Mouse (Mus musculus) MEL (cell line): ENCODE measurements around the gene Grifin. TPM values are rescaled to one million over a fixed set of nuclear protein-coding genes. Genes with fewer than 3 reads are reported as not detected.

ENCODE experiments used
- DNase-seq: peaks from one replicate; pipeline ENCODE4 v3.0.0; 2011; ENCODE audit warnings: low read depth, low spot score
- H3K27ac ChIP-seq: 2 replicates; pipeline ENCODE4 v1.5.1; 2012; ENCODE audit warnings: low read depth, mild to moderate bottlenecking, control low read depth, low read length, moderate library complexity; ENCODE audit not compliant: control insufficient read depth
- H3K27me3 ChIP-seq, 2 experiments: fragments of 150-350 bp in 1 of 2; sonication (generic) in 1 of 2; 2 replicates each; pipeline ENCODE4 v1.6.1; 2012; ENCODE audit warnings: low read length in 2 of 2, mild to moderate bottlenecking in 2 of 2, improper control_type of control experiment in 1 of 2, moderate library complexity in 1 of 2; ENCODE audit not compliant: insufficient read depth in 2 of 2, control insufficient read depth in 1 of 2
- H3K36me3 ChIP-seq, 2 experiments: 2 replicates each; pipeline ENCODE4 v1.6.1; 2012 to 2014; ENCODE audit warnings: low read length in 2 of 2, improper control_type of control experiment in 1 of 2, inconsistent platforms in 1 of 2, mild to moderate bottlenecking in 1 of 2; ENCODE audit not compliant: insufficient read depth in 2 of 2, control insufficient read depth in 1 of 2
- H3K4me1 ChIP-seq, 2 experiments: fragments of 150-350 bp in 1 of 2; sonication (generic) in 1 of 2; 2 replicates each; pipeline ENCODE4 v1.6.1; 2012; ENCODE audit warnings: low read length in 2 of 2, improper control_type of control experiment in 1 of 2, mild to moderate bottlenecking in 1 of 2; ENCODE audit not compliant: insufficient read depth in 2 of 2, control insufficient read depth in 1 of 2
- H3K4me3 ChIP-seq, 2 experiments: fragments of 150-350 bp in 1 of 2; sonication (generic) in 1 of 2; 2 replicates each; pipeline ENCODE4 v1.5.1; 2012; ENCODE audit warnings: low read depth in 2 of 2, low read length in 2 of 2, mild to moderate bottlenecking in 2 of 2, moderate library complexity in 2 of 2, control low read depth in 1 of 2, improper control_type of control experiment in 1 of 2; ENCODE audit not compliant: control insufficient read depth in 1 of 2, insufficient read depth in 1 of 2
- H3K79me2 ChIP-seq: 2 replicates; pipeline ENCODE4 v1.6.1; 2012; ENCODE audit warnings: mild to moderate bottlenecking, low read length, moderate library complexity; ENCODE audit not compliant: control insufficient read depth, poor library complexity, insufficient read depth
- H3K9ac ChIP-seq: 2 replicates; pipeline ENCODE4 v1.6.1; 2012; ENCODE audit warnings: low read depth, mild to moderate bottlenecking, control low read depth, low read length, moderate library complexity; ENCODE audit not compliant: control insufficient read depth, poor library complexity, severe bottlenecking
- H3K9me3 ChIP-seq: fragments of 150-350 bp; sonication (generic); replicated peaks from 2 replicates; pipeline ENCODE4 v1.6.1; 2012; ENCODE audit warnings: mild to moderate bottlenecking, low read length, improper control_type of control experiment, moderate library complexity; ENCODE audit not compliant: insufficient read depth
- CHD1 ChIP-seq: IDR thresholded peaks from 2 replicates; pipeline ENCODE4 v1.6.1; 2012; ENCODE audit warnings: low read depth, mild to moderate bottlenecking, inconsistent platforms, low read length, improper control_type of control experiment
- CHD2 ChIP-seq: IDR thresholded peaks from 2 replicates; pipeline ENCODE4 v1.6.1; 2011; ENCODE audit warnings: low read length, improper control_type of control experiment
- E2F4 ChIP-seq: IDR thresholded peaks from 2 replicates; pipeline ENCODE4 v1.6.1; 2011; ENCODE audit warnings: low read depth, low read length, improper control_type of control experiment, borderline replicate concordance
- ELF1 ChIP-seq: IDR thresholded peaks from 2 replicates; pipeline ENCODE4 v1.6.1; 2014; ENCODE audit warnings: low read depth, mild to moderate bottlenecking, inconsistent platforms, low read length, improper control_type of control experiment, moderate library complexity
- GABPA ChIP-seq: IDR thresholded peaks from 2 replicates; pipeline ENCODE4 v1.6.1; 2012; ENCODE audit warnings: low read depth, mild to moderate bottlenecking, inconsistent platforms, low read length, improper control_type of control experiment, moderate library complexity
- KAT2A ChIP-seq: conservative IDR thresholded peaks from 2 replicates; pipeline ENCODE4 v1.6.1; 2012; ENCODE audit warnings: low read depth, low read length, improper control_type of control experiment, inconsistent platforms
- MAFK ChIP-seq: IDR thresholded peaks from 2 replicates; pipeline ENCODE4 v1.6.1; 2011; ENCODE audit warnings: low read depth, mild to moderate bottlenecking, low read length, improper control_type of control experiment, borderline replicate concordance
- MAX ChIP-seq: IDR thresholded peaks from 2 replicates; pipeline ENCODE4 v1.6.1; 2011; ENCODE audit warnings: low read length, improper control_type of control experiment
- MAZ ChIP-seq: IDR thresholded peaks from 2 replicates; pipeline ENCODE4 v1.6.1; 2012; ENCODE audit warnings: low read depth, mild to moderate bottlenecking, inconsistent platforms, low read length, improper control_type of control experiment
- MXI1 ChIP-seq: IDR thresholded peaks from 2 replicates; pipeline ENCODE4 v1.6.1; 2011; ENCODE audit warnings: mild to moderate bottlenecking, low read depth, low read length, improper control_type of control experiment
- MYB ChIP-seq: IDR thresholded peaks from 2 replicates; pipeline ENCODE4 v1.6.1; 2011; ENCODE audit warnings: mild to moderate bottlenecking, low read depth, low read length, improper control_type of control experiment
- MYC ChIP-seq: IDR thresholded peaks from 2 replicates; pipeline ENCODE4 v1.6.1; 2011; ENCODE audit warnings: low read depth, mild to moderate bottlenecking, low read length, improper control_type of control experiment, moderate library complexity
- NELFE ChIP-seq: IDR thresholded peaks from 2 replicates; pipeline ENCODE4 v1.6.1; 2011; ENCODE audit warnings: low read depth, low read length, improper control_type of control experiment
- NRF1 ChIP-seq: IDR thresholded peaks from 2 replicates; pipeline ENCODE4 v1.6.1; 2014; ENCODE audit warnings: low read depth, mild to moderate bottlenecking, inconsistent platforms, low read length, improper control_type of control experiment, moderate library complexity; ENCODE audit not compliant: poor library complexity, insufficient read depth, severe bottlenecking
- POLR2AphosphoS5 ChIP-seq: IDR thresholded peaks from 2 replicates; pipeline ENCODE4 v1.6.1; 2012; ENCODE audit warnings: low read depth, borderline replicate concordance, mild to moderate bottlenecking, inconsistent platforms, low read length, moderate library complexity, mixed read lengths
- SIN3A ChIP-seq: IDR thresholded peaks from 2 replicates; pipeline ENCODE4 v1.6.1; 2012; ENCODE audit warnings: low read length, improper control_type of control experiment, inconsistent platforms
- TAL1 ChIP-seq: IDR thresholded peaks from 2 replicates; pipeline ENCODE4 v1.6.1; 2012; ENCODE audit warnings: mild to moderate bottlenecking, inconsistent platforms, low read length, moderate library complexity, mixed read lengths
- TBP ChIP-seq: IDR thresholded peaks from 2 replicates; pipeline ENCODE4 v1.8.0; 2011; ENCODE audit warnings: low read depth, low read length, improper control_type of control experiment
- USF1 ChIP-seq: IDR thresholded peaks from 2 replicates; pipeline ENCODE4 v1.6.1; 2014; ENCODE audit warnings: low read depth, mild to moderate bottlenecking, inconsistent platforms, low read length, improper control_type of control experiment, moderate library complexity
- USF2 ChIP-seq, 2 experiments: IDR thresholded peaks; 2 replicates each; pipeline ENCODE4 v1.6.1; 2011 to 2012; ENCODE audit warnings: improper control_type of control experiment in 2 of 2, low read length in 2 of 2, borderline replicate concordance in 1 of 2, inconsistent platforms in 1 of 2, low read depth in 1 of 2, mild to moderate bottlenecking in 1 of 2; ENCODE audit not compliant: insufficient read depth in 1 of 2
- ZC3H11A ChIP-seq: IDR thresholded peaks from 2 replicates; pipeline ENCODE4 v1.6.1; 2012; ENCODE audit warnings: low read depth, mild to moderate bottlenecking, inconsistent platforms, low read length, improper control_type of control experiment
- ZKSCAN1 ChIP-seq: IDR thresholded peaks from 2 replicates; pipeline ENCODE4 v1.6.1; 2012; ENCODE audit warnings: low read depth, mild to moderate bottlenecking, inconsistent platforms, low read length, improper control_type of control experiment, moderate library complexity
- ZMIZ1 ChIP-seq: IDR thresholded peaks from 2 replicates; pipeline ENCODE4 v1.6.1; 2012; ENCODE audit warnings: low read depth, mild to moderate bottlenecking, inconsistent platforms, low read length, improper control_type of control experiment, moderate library complexity
- ZNF384 ChIP-seq: IDR thresholded peaks from 2 replicates; pipeline ENCODE4 v1.6.1; 2012; ENCODE audit warnings: low read depth, mild to moderate bottlenecking, inconsistent platforms, low read length, improper control_type of control experiment
- polyA plus RNA-seq, 2 experiments: library from polyadenylated mRNA; stranded (reverse) in 1 of 2; unstranded in 1 of 2; fragments of >175 nt in 1 of 2; fragments of >200 nt in 1 of 2; gene quantifications; 2 replicates each; pipeline versions ENCODE4 v1.2.1 to v1.2.4; 2012; ENCODE audit warnings: low replicate concordance in 2 of 2, low read depth in 1 of 2; ENCODE audit not compliant: insufficient read length in 2 of 2, insufficient read depth in 1 of 2, missing spikeins in 1 of 2
- total RNA-seq: library from RNA; depleted of rRNA; stranded (reverse); fragments of 300-350 nt; gene quantifications from 2 replicates; pipeline ENCODE4 v1.2.3, GENCODE M21; 2012

The Grifin gene
- total and polyA plus RNA-seq, 3 experiments: 0.32 TPM; not detected in 2

DNA sequence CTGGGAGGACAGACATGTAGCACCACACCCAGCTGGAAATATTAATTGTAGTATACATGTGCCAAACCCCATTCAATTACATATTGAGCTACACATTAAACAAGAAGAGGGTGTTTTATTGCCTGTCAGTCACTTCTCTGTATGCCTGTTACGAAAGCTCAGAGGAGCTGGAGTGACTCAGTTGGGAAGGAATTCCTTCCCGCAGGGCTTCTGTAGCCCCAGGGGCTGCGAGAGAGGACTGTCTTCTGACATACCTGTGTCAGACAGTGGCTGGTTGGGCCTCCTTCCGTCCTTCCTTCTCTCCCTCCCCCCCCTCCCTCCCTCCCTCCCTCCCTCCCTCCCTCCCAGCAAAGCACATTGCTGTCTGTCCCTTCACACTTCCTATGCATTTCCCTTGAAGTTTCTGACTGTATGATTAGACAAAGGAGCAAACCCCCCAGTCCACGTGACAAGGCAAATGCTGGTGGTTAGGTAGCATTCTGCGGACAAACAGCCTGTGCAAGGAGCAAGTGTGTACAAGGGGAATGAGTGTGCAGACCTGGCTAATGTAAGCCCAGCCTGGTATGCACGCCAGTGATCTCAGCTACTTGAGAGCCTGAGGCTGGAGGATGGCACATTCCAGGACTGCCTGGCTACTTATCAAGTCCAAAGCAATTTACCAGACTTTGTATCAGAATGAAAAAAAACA lies 49.9 kb downstream of the Grifin start:
- H3K9me3 ChIP-seq: no peaks in the 10 kb centered on the region
- no peak for DNase-seq
- no peak overlapping the region for H3K4me3 ChIP-seq
- H3K4me1 ChIP-seq: no peaks in the 10 kb centered on the region
- no peaks in the 10 kb centered on the region for H3K79me2 ChIP-seq
- TF ChIP-seq GABPA (no peak), ZMIZ1 (no peak), CHD2 (no peak), NRF1 (no peak), CHD1 (no peak), TBP (no peak), USF1 (no peak), POLR2AphosphoS5 (no peak), ZC3H11A (no peak), MAZ (no peak)
- TF ChIP-seq, all 39 proteins: peak for 0
- Histone ChIP-seq H3K9ac (no peak overlapping the region), H3K27me3 (no peaks in the 10 kb centered on the region), H3K36me3 (no peaks in the 10 kb centered on the region), H3K27ac (no peak overlapping the region)

DNA sequence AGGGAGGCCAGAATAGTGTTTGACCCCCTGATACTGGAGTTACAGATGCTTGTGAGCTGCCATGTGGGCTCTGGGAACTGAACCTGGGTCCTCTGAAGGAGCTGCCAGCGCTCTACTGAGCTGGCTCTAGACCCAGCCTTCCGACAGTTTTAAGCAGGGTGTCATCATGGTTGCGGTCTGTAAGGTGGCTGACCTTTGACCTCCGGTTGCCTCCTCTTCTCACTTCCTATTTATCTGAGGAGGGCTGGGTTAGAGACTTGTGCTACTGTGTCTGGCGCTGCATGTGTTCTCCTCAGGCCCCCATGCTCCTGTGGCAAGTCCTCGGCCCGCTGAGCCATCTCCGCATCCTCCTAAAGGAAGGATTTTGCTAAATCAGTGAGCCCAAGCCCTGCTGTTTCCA lies 51.0 kb downstream of the Grifin start:
- Histone ChIP-seq H3K36me3 (no peaks in the 10 kb centered on the region), H3K4me3 (no peak overlapping the region)
- TF ChIP-seq E2F4 (no peak), MYB (no peak), NRF1 (no peak), MXI1 (no peak), USF2 (IDR thresholded peaks at IDR 0.05; ENCODE audit: borderline replicate concordance in 1 of 2, insufficient read depth in 1 of 2, low read depth in 1 of 2, low read length in 2 of 2) (no peak), ZKSCAN1 (no peak), TAL1 (no peak), MAZ (no peak), KAT2A (no peak), MYC (no peak), NELFE (no peak), ZNF384 (no peak), MAFK (no peak), ELF1 (no peak), MAX (no peak), SIN3A (no peak)
- TF ChIP-seq, all 39 proteins: peak for 0
- H3K9ac ChIP-seq: no peak overlapping the region
- no peaks in the 10 kb centered on the region for H3K79me2 ChIP-seq
- H3K9me3 ChIP-seq: no peaks in the 10 kb centered on the region
- no peak for DNase-seq
- no peaks in the 10 kb centered on the region for H3K27me3 ChIP-seq
- no peak overlapping the region for H3K27ac ChIP-seq
- H3K4me1 ChIP-seq: no peaks in the 10 kb centered on the region
